Mouse (Mus musculus) cerebellum, adult (tissue): ENCODE results near the gene Angel1.

ENCODE experiments used
- ATAC-seq: cut with Nextera tagmentation; 2 replicates; pipeline ENCODE4 v1.9.2; 2017; ENCODE audit warnings: mild to moderate bottlenecking, moderate library complexity, mixed read lengths; ENCODE audit not compliant: insufficient number of reproducible peaks, low FRiP score, low TSS enrichment

Gene Angel1

GRCm38 (mm10) chr12:86726120-86726640, at the start of gene Angel1:
Gene Angel1, minus strand, starts transcription at chr12:86726460.
- peak; percentile 92 for ATAC-seq

GRCm38 (mm10) chr12:86775561-86776280, 49.5 kb upstream of the Angel1 start:
- no peak for ATAC-seq

- ATAC-seq = no peak
These were observed 46.3 kb upstream of the Angel1 start for GRCm38 (mm10) chr12:86772551-86772950.

- ATAC-seq = 0 out of 2 replicates have a peak, but pooled peaks have one; percentile 31
These were observed 45.7 kb upstream of the Angel1 start for GRCm38 (mm10) chr12:86771823-86772427.

GRCm38 (mm10) chr12:86770927-86771326, 44.7 kb upstream of the Angel1 start:
- no peak for ATAC-seq

- 0 out of 2 replicates have a peak, but pooled peaks have one; percentile 18 for ATAC-seq
These were observed 44.0 kb upstream of the Angel1 start for GRCm38 (mm10) chr12:86770261-86770670.

GRCm38 (mm10) chr12:86769819-86770218, 43.6 kb upstream of the Angel1 start:
- ATAC-seq = no peak

- peak; percentile 73 for ATAC-seq
These were observed 42.8 kb upstream of the Angel1 start for GRCm38 (mm10) chr12:86768986-86769580.

- ATAC-seq = peak; percentile 42
These were observed 41.8 kb upstream of the Angel1 start for GRCm38 (mm10) chr12:86767868-86768631.

- ATAC-seq = no peak
These were observed 40.2 kb upstream of the Angel1 start for GRCm38 (mm10) chr12:86766467-86766866.

- ATAC-seq = no peak
These were observed 37.8 kb upstream of the Angel1 start for GRCm38 (mm10) chr12:86764060-86764459.

- no peak for ATAC-seq
These were observed 34.8 kb upstream of the Angel1 start for GRCm38 (mm10) chr12:86761036-86761435.

GRCm38 (mm10) chr12:86734319-86734810, 8.1 kb upstream of the Angel1 start, which contains the start of gene Lrrc74a:
Gene Lrrc74a, plus strand, starts transcription at chr12:86734369.
- ATAC-seq = no peak

GRCm38 (mm10) chr12:86725706-86726105, 554 bp downstream of the Angel1 start:
- ATAC-seq = no peak; the same call in 1 of the 2 replicates

- no peak for ATAC-seq
These were observed 2.0 kb downstream of the Angel1 start for GRCm38 (mm10) chr12:86724300-86724699.

GRCm38 (mm10) chr12:86721453-86721852, 4.8 kb downstream of the Angel1 start:
- ATAC-seq = no peak

- peak; percentile 66 for ATAC-seq
These were observed 6.2 kb downstream of the Angel1 start for GRCm38 (mm10) chr12:86719961-86720639.

GRCm38 (mm10) chr12:86716962-86717361, 9.3 kb downstream of the Angel1 start:
- ATAC-seq = no peak

GRCm38 (mm10) chr12:86715401-86715800, 10.9 kb downstream of the Angel1 start:
- ATAC-seq = no peak

GRCm38 (mm10) chr12:86714026-86714425, 12.2 kb downstream of the Angel1 start:
- no peak for ATAC-seq
